Mouse (Mus musculus) adipose tissue, adult 10 weeks (tissue): ENCODE measurements around the gene Aagab. TPM values are rescaled to one million over a fixed set of nuclear protein-coding genes. Genes with fewer than 3 reads are reported as not detected.

Experiments used
- polyA plus RNA-seq: library from polyadenylated mRNA; stranded (reverse); fragments of 350-450 nt; fragmentation: Illumina TruSeq; extraction: RNeasy Lipid Tissue Mini Kit (QIAGEN cat#74804); gene quantifications from one replicate; pipeline ENCODE4 v1.2.3, GENCODE M21; 2014; ENCODE audit warnings: low read depth, low replicate concordance

Aagab gene
- polyA plus RNA-seq = 21.8 TPM

GRCm38 (mm10) chr9:63602043-63602939 is at the start of gene Aagab, which contains the start of gene Iqch:
Gene Aagab, plus strand, starts transcription at chr9:63602660.
Gene Iqch, minus strand, starts transcription at chr9:63602493.

Other genes with a start within 250 kb of the Aagab start
- gene Map2k5, start 224.8 kb upstream of the Aagab start, polyA plus RNA-seq = 15.3 TPM
- gene 2300009A05Rik, start 203.4 kb upstream of the Aagab start, polyA plus RNA-seq = 30.1 TPM
- 1.7 TPM for gene Iqch, start 167 bp upstream of the Aagab start, polyA plus RNA-seq
- 21.2 TPM for gene Smad3, start 155.3 kb downstream of the Aagab start, polyA plus RNA-seq